Comparison of ENCODE assay signal across 8 mouse cellular contexts in the genomic region with DNA sequence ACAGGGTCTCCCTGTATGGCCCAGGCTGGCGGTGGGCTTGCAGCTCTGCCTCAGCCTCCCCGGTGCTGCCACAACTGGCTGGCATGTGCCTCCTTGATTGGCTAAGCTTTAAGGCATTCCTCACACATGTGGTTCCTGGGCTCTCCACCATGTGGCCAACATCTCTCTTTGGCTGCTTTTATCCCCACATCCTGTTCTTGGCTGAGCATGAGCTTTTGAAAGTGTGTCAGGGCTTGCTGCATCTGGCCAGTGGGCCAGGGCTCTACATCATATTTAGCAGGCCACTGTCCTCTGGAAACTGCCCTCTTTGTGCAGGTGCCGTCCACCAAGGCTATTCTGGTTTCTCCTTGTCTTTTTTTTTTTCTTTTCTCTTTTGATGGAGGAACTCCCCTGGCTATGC. TPM values are rescaled to one million over a fixed set of nuclear protein-coding genes. Genes with fewer than 3 reads are reported as not detected.
DNase-seq lines count a peak whose midpoint lies in the region; ATAC-seq and TF ChIP-seq lines count a peak whose summit lies in the region.

No protein-coding gene starts in this region.

- no peaks in the 10 kb centered on the region for H3K9me3 ChIP-seq in heart, embryonic 10.5 days
- no peaks in the 10 kb centered on the region for H3K9me3 ChIP-seq in neural tube, embryonic 15.5 days (replicated peaks)

- H3K9ac ChIP-seq in liver, adult 2 months (ENCODE audit: low read depth, low read length), result no peak overlapping the region
- H3K9ac ChIP-seq in neural tube, embryonic 15.5 days (replicated peaks), result peak overlapping the region; percentile 87; the same call in 1 of the 2 replicates

- DNase-seq in left cerebral cortex, postnatal 14 days (ENCODE audit: low spot score in 2 of 2), result peak; percentile 39 to 88
- no peak for DNase-seq in left cerebral cortex, postnatal 4 days
- DNase-seq in brain, adult 2 months (ENCODE audit: low read depth, low spot score), result peak; percentile 72
- DNase-seq in heart, embryonic 10.5 days (ENCODE audit: low spot score), result no peak
- peak; percentile 41 for DNase-seq in liver, adult 2 months (ENCODE audit: extremely low read depth, low read depth, low spot score)
- no peak for DNase-seq in right cerebral cortex, postnatal 25 days

- H3K4me2 ChIP-seq in neural tube, embryonic 15.5 days, result peak overlapping the region; percentile 96

- H3K4me3 ChIP-seq in heart, embryonic 10.5 days, result peak overlapping the region; percentile 89
- no peak overlapping the region for H3K4me3 ChIP-seq in liver, adult 2 months (ENCODE audit: insufficient read depth, low read depth, low read length)
- peak overlapping the region; percentile 82 for H3K4me3 ChIP-seq in neural tube, embryonic 15.5 days (replicated peaks)

- no peak for TF ChIP-seq POLR2A in liver, adult 2 months (IDR thresholded peaks at IDR 0.05; ENCODE audit: extremely low read depth, insufficient read depth, low read length)

- H3K36me3 ChIP-seq in heart, embryonic 10.5 days, result peaks cover 23% of the 10 kb centered on the region
- no peaks in the 10 kb centered on the region for H3K36me3 ChIP-seq in liver, adult 2 months (ENCODE audit: control insufficient read depth, insufficient read depth, low read length)
- peaks cover 17% of the 10 kb centered on the region for H3K36me3 ChIP-seq in neural tube, embryonic 15.5 days

- peaks cover 37% of the 10 kb centered on the region for H3K4me1 ChIP-seq in heart, embryonic 10.5 days
- H3K4me1 ChIP-seq in liver, adult 2 months (ENCODE audit: control insufficient read depth, insufficient read depth, low read length), result peaks cover 6% of the 10 kb centered on the region
- H3K4me1 ChIP-seq in neural tube, embryonic 15.5 days, result peaks cover 49% of the 10 kb centered on the region

- no peak for TF ChIP-seq CTCF in liver, adult 2 months (IDR thresholded peaks at IDR 0.05; ENCODE audit: low read depth, low read length)

- no peak for ATAC-seq in neural tube, embryonic 15.5 days (ENCODE audit: low FRiP score)
- no peak for ATAC-seq in inflammation-experienced regulatory T-cells, adult 6 months

- intact Hi-C loops in left cerebral cortex, postnatal 14 days (cut with DNase I), result no loop called here
- intact Hi-C loops in left cerebral cortex, postnatal 4 days (cut with DNase I), result no loop called here

- 64% methylated on average over 3 of the region's 3 CpGs for WGBS in heart, embryonic 10.5 days
- WGBS in liver, adult 2 months, result 70% methylated on average over 3 of the region's 3 CpGs
- WGBS in neural tube, embryonic 15.5 days, result 57% methylated on average over 3 of the region's 3 CpGs

- H3K27me3 ChIP-seq in heart, embryonic 10.5 days (ENCODE audit: insufficient read depth, poor library complexity, severe bottlenecking), result no peaks in the 10 kb centered on the region
- H3K27me3 ChIP-seq in liver, adult 2 months (ENCODE audit: control insufficient read depth, insufficient read depth, low read length), result no peaks in the 10 kb centered on the region
- H3K27me3 ChIP-seq in neural tube, embryonic 15.5 days (replicated peaks), result no peaks in the 10 kb centered on the region

- H3K79me2 ChIP-seq in liver, adult 2 months (ENCODE audit: control insufficient read depth, insufficient read depth, low read length), result peaks cover 30% of the 10 kb centered on the region

- H3K27ac ChIP-seq in heart, embryonic 10.5 days, result peak overlapping the region; percentile 87; the same call in 1 of the 2 replicates
- H3K27ac ChIP-seq in liver, adult 2 months (replicated peaks; ENCODE audit: insufficient read depth, low read depth, low read length), result no peak overlapping the region
- H3K27ac ChIP-seq in neural tube, embryonic 15.5 days (replicated peaks), result no peak overlapping the region

RNA-seq across cellular contexts. Expression of a gene that starts 1.2 kb away (rescaled TPM):
- 10 to 100 TPM; 81.8 to 89.3 TPM for total RNA-seq in left cerebral cortex, postnatal 14 days (2021)
- 10 to 100 TPM; 77.4 to 86.2 TPM for total RNA-seq in left cerebral cortex, postnatal 4 days (2021)
- polyA plus RNA-seq in heart, embryonic 10.5 days (2016; fragmentation: Nextera tagmentation; extraction: Ambion mirVana), result 32.1 and 34.6 TPM in 2 replicates
- 6.5 and 10.4 TPM in 2 replicates for total RNA-seq in liver, adult 2 months (2014; rRNA removed)
- 40.1 and 40.5 TPM in 2 replicates for polyA plus RNA-seq in liver, adult 2 months (2012; rRNA removed)
- polyA plus RNA-seq in neural tube, embryonic 15.5 days (2015; fragmentation: Nextera tagmentation; extraction: Ambion mirVana), result 78.6 and 84.1 TPM in 2 replicates
- 10 to 100 TPM in 2 of 3 experiments, 1 to 10 TPM in 1; 9.6 to 15.0 (median 12.1) TPM for polyA plus RNA-seq in inflammation-experienced regulatory T-cells, adult 6 months (2017; shearing (Covaris generic))

RNA-seq across cellular contexts. Expression of a gene that starts 1.3 kb away (rescaled TPM):
- total RNA-seq in left cerebral cortex, postnatal 14 days (2021), result 10 to 100 TPM; 46.4 to 52.7 TPM
- total RNA-seq in left cerebral cortex, postnatal 4 days (2021), result 10 to 100 TPM; 62.0 to 67.4 TPM
- 200 and 266 TPM in 2 replicates for polyA plus RNA-seq in heart, embryonic 10.5 days (2016; fragmentation: Nextera tagmentation; extraction: Ambion mirVana)
- 61.3 and 61.6 TPM in 2 replicates for total RNA-seq in liver, adult 2 months (2014; rRNA removed)
- polyA plus RNA-seq in liver, adult 2 months (2012; rRNA removed), result 62.1 and 75.1 TPM in 2 replicates
- polyA plus RNA-seq in neural tube, embryonic 15.5 days (2015; fragmentation: Nextera tagmentation; extraction: Ambion mirVana), result 226 and 240 TPM in 2 replicates
- polyA plus RNA-seq in inflammation-experienced regulatory T-cells, adult 6 months (2017; shearing (Covaris generic)), result 100 to 1,000 TPM; 144 to 210 (median 202) TPM

RNA-seq across cellular contexts. Expression of a gene that starts 12.4 kb away (rescaled TPM):
- total RNA-seq in left cerebral cortex, postnatal 14 days (2021), result 10 to 100 TPM; 30.0 to 33.0 TPM
- total RNA-seq in left cerebral cortex, postnatal 4 days (2021), result 10 to 100 TPM; 21.4 to 24.6 TPM
- 0.14 and 0.43 TPM in 2 replicates for polyA plus RNA-seq in heart, embryonic 10.5 days (2016; fragmentation: Nextera tagmentation; extraction: Ambion mirVana)
- not detected in 2 replicates for total RNA-seq in liver, adult 2 months (2014; rRNA removed)
- polyA plus RNA-seq in liver, adult 2 months (2012; rRNA removed), result 0.05 TPM in 1 of 2 replicates, not detected in the other
- 14.6 and 18.6 TPM in 2 replicates for polyA plus RNA-seq in neural tube, embryonic 15.5 days (2015; fragmentation: Nextera tagmentation; extraction: Ambion mirVana)
- not detected for polyA plus RNA-seq in inflammation-experienced regulatory T-cells, adult 6 months (2017; shearing (Covaris generic))

RNA-seq across cellular contexts. Expression of a gene that starts 15.4 kb away (rescaled TPM):
- total RNA-seq in left cerebral cortex, postnatal 14 days (2021), result under 1 TPM; 0.13 to 0.18 TPM
- total RNA-seq in left cerebral cortex, postnatal 4 days (2021), result under 1 TPM; 0.12 to 0.42 TPM
- polyA plus RNA-seq in heart, embryonic 10.5 days (2016; fragmentation: Nextera tagmentation; extraction: Ambion mirVana), result not detected in 2 replicates
- under 0.01 and 0.09 TPM in 2 replicates for total RNA-seq in liver, adult 2 months (2014; rRNA removed)
- 0.04 and 0.05 TPM in 2 replicates for polyA plus RNA-seq in liver, adult 2 months (2012; rRNA removed)
- 0.09 and 0.35 TPM in 2 replicates for polyA plus RNA-seq in neural tube, embryonic 15.5 days (2015; fragmentation: Nextera tagmentation; extraction: Ambion mirVana)
- not detected for polyA plus RNA-seq in inflammation-experienced regulatory T-cells, adult 6 months (2017; shearing (Covaris generic))

RNA-seq across cellular contexts. Expression of a gene that starts 29.8 kb away (rescaled TPM):
- total RNA-seq in left cerebral cortex, postnatal 14 days (2021), result 100 to 1,000 TPM; 433 to 483 TPM
- total RNA-seq in left cerebral cortex, postnatal 4 days (2021), result 100 to 1,000 TPM; 393 to 396 TPM
- 2,064 and 2,176 TPM in 2 replicates for polyA plus RNA-seq in heart, embryonic 10.5 days (2016; fragmentation: Nextera tagmentation; extraction: Ambion mirVana)
- 527 and 614 TPM in 2 replicates for total RNA-seq in liver, adult 2 months (2014; rRNA removed)
- 1,187 and 1,294 TPM in 2 replicates for polyA plus RNA-seq in liver, adult 2 months (2012; rRNA removed)
- polyA plus RNA-seq in neural tube, embryonic 15.5 days (2015; fragmentation: Nextera tagmentation; extraction: Ambion mirVana), result 1,221 and 1,325 TPM in 2 replicates
- polyA plus RNA-seq in inflammation-experienced regulatory T-cells, adult 6 months (2017; shearing (Covaris generic)), result 1,000 to 10,000 TPM; 1,680 to 2,431 (median 2,240) TPM

Comparison
In these comparisons a context has a peak if more than half of its experiments do, and no peak if none do; other contexts are left out.
1. DNase-seq: peak in left cerebral cortex, postnatal 14 days (2 of 2), brain, adult 2 months (single experiment) and liver, adult 2 months (single experiment); none in left cerebral cortex, postnatal 4 days (single experiment), heart, embryonic 10.5 days (single experiment) and right cerebral cortex, postnatal 25 days (single experiment).
2. RNA of a gene that starts 12.4 kb away (polyA plus RNA-seq): 14.6 to 18.6 TPM in neural tube, embryonic 15.5 days; 0.14 to 0.43 TPM in heart, embryonic 10.5 days, 0.05 TPM in liver, adult 2 months and not detected in inflammation-experienced regulatory T-cells, adult 6 months; every median in the first group is over 10 times any median in the second.